Mouse (Mus musculus) C2C12 (cell line): ENCODE data around the gene Efhd2.

Source experiments
- CEBPB ChIP-seq: IDR thresholded peaks from one replicate; pipeline ENCODE4 v1.6.1; 2011; ENCODE audit warnings: low read depth, mild to moderate bottlenecking, control low read depth, moderate library complexity
- CTCF ChIP-seq: IDR thresholded peaks from one replicate; pipeline ENCODE4 v1.5.1; 2011; ENCODE audit not compliant: control insufficient read depth, insufficient read depth, insufficient read length
- MYOD1 ChIP-seq: IDR thresholded peaks from one replicate; pipeline ENCODE4 v1.6.1; 2011; ENCODE audit warnings: low read depth; ENCODE audit not compliant: control insufficient read depth, insufficient read length
- MYOG ChIP-seq: IDR thresholded peaks from one replicate; pipeline ENCODE4 v1.6.1; 2011; ENCODE audit not compliant: control insufficient read depth, insufficient read length; ENCODE audit errors: extremely low read depth
- USF1 ChIP-seq: IDR thresholded peaks from one replicate; pipeline ENCODE4 v1.6.1; 2011; ENCODE audit warnings: low read depth, mild to moderate bottlenecking, control low read depth, moderate library complexity

DNA sequence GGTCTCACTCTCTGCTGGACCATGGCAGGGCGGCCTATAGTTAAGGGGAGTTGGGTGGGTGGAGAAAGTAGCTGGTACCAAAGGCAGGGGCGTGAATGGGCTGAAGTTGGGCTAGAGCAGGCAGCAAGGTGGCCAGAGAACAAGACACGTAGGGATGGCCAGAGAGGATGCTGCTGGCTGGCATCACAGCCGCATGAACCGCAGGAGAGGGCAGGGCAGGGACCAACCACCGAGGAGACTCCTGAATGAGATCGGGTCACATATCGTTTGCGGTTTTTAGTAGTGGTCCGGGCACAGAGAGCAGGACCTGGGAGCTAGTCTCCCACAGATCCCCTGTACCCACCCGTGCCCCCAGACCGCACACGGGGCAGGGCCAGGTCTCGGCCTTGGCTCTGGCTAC, 15.4 kb downstream of the Efhd2 start:
- TF ChIP-seq CTCF = no peak
- TF ChIP-seq MYOD1 = no peak
- no peak for TF ChIP-seq MYOG
- TF ChIP-seq USF1 = no peak
- no peak for TF ChIP-seq CEBPB
